Mouse (Mus musculus) kidney, adult 2 months (tissue): ENCODE data around the gene Sct. TPM values are rescaled to one million over a fixed set of nuclear protein-coding genes. Genes with fewer than 3 reads are reported as not detected.
A peak's percentile ranks its signal among the peaks of the same experiment; 100 is the strongest.

Experiments
- DNase-seq: peaks from one replicate; pipeline ENCODE4 v3.0.0; 2021
- H3K27ac ChIP-seq: fragments of 200-500 bp; 2 replicates; pipeline ENCODE4 v1.5.1; 2012; ENCODE audit warnings: low read depth, low read length, control low read depth, inconsistent platforms; ENCODE audit not compliant: insufficient read depth
- H3K27me3 ChIP-seq: fragments of 200-500 bp; replicated peaks from 2 replicates; pipeline ENCODE4 v1.6.1; 2012; ENCODE audit warnings: mild to moderate bottlenecking, moderate library complexity, low read length, inconsistent platforms; ENCODE audit not compliant: control insufficient read depth, insufficient read depth
- H3K36me3 ChIP-seq: fragments of 200-500 bp; 2 replicates; pipeline ENCODE4 v1.6.1; 2012; ENCODE audit warnings: mild to moderate bottlenecking, moderate library complexity, low read length, inconsistent platforms; ENCODE audit not compliant: control insufficient read depth, insufficient read depth
- H3K4me1 ChIP-seq: fragments of 200-500 bp; 2 replicates; pipeline ENCODE4 v1.6.1; 2011; ENCODE audit warnings: low read length; ENCODE audit not compliant: control insufficient read depth, insufficient read depth
- H3K4me3 ChIP-seq: fragments of 200-500 bp; 2 replicates; pipeline ENCODE4 v1.5.1; 2011; ENCODE audit warnings: mild to moderate bottlenecking, low read depth, low read length, control low read depth; ENCODE audit not compliant: insufficient read depth
- CTCF ChIP-seq: fragments of 200-500 bp; conservative IDR thresholded peaks from 2 replicates; pipeline ENCODE4 v1.5.1; 2011; ENCODE audit warnings: low read depth, mild to moderate bottlenecking, control low read depth, low read length, moderate library complexity, mixed read lengths; ENCODE audit not compliant: insufficient read depth, insufficient read length
- POLR2A ChIP-seq: fragments of 200-500 bp; IDR thresholded peaks from one replicate; pipeline ENCODE4 v1.6.1; 2011; ENCODE audit warnings: low read depth, low read length, control low read depth
- WGBS: fragments of 180-500 bp; shearing (Covaris S2); methylation state at CpG from one replicate; pipeline ENCODE4 v1.1.7; 2018; 5-methylcytosine and 5-hydroxymethylcytosine counted together
- polyA plus RNA-seq: library from polyadenylated mRNA; depleted of rRNA; stranded (reverse); fragments of >200 nt; gene quantifications from 2 replicates; pipeline ENCODE4 v1.2.3, GENCODE M21; 2012

Gene Sct
- polyA plus RNA-seq, 1 experiment, result 2.0 TPM

- H3K27ac ChIP-seq, result no peak overlapping the region
- no peaks in the 10 kb centered on the region; the same call in 1 of the 2 replicates for H3K4me1 ChIP-seq
- peak; percentile 55 for DNase-seq
- H3K4me3 ChIP-seq, result no peak overlapping the region
- 41% methylated on average over 1 of the region's 1 CpGs for WGBS
- H3K36me3 ChIP-seq, result peaks cover 4% of the 10 kb centered on the region; the same call in 1 of the 2 replicates
- H3K27me3 ChIP-seq, result no peaks in the 10 kb centered on the region
- TF ChIP-seq CTCF, result no peak
Observed at GRCm38 (mm10) chr7:141317619-141318132, 38.7 kb upstream of the Sct start.

GRCm38 (mm10) chr7:141315974-141316373 lies 37.0 kb upstream of the Sct start:
- TF ChIP-seq CTCF, result peak; percentile 94
- no peak for TF ChIP-seq POLR2A
- Histone ChIP-seq H3K36me3 (peaks cover 5% of the 10 kb centered on the region; the same call in 1 of the 2 replicates), H3K4me3 (no peak overlapping the region), H3K4me1 (no peaks in the 10 kb centered on the region; the same call in 1 of the 2 replicates), H3K27ac (no peak overlapping the region), H3K27me3 (no peaks in the 10 kb centered on the region)
- DNase-seq, result peak; percentile 91
- 57% methylated on average over 5 of the region's 5 CpGs for WGBS

GRCm38 (mm10) chr7:141315076-141315475 lies 36.1 kb upstream of the Sct start:
- no peak for TF ChIP-seq CTCF
- no peak for TF ChIP-seq POLR2A
- WGBS, result 89% methylated on average over 8 of the region's 8 CpGs
- H3K4me1 ChIP-seq, result no peaks in the 10 kb centered on the region; the same call in 1 of the 2 replicates
- H3K36me3 ChIP-seq, result 0 out of 2 replicates have a peak, but pooled peaks cover 1% of the 10 kb centered on the region
- no peak overlapping the region for H3K4me3 ChIP-seq
- no peaks in the 10 kb centered on the region for H3K27me3 ChIP-seq
- H3K27ac ChIP-seq, result no peak overlapping the region
- no peak for DNase-seq

- TF ChIP-seq CTCF (no peak), POLR2A (no peak)
- no peaks in the 10 kb centered on the region; the same call in 1 of the 2 replicates for H3K4me1 ChIP-seq
- H3K27me3 ChIP-seq, result no peaks in the 10 kb centered on the region
- DNase-seq, result no peak
- WGBS, result 85% methylated on average over 2 of the region's 2 CpGs
- H3K36me3 ChIP-seq, result 0 out of 2 replicates have a peak, but pooled peaks cover 1% of the 10 kb centered on the region
- no peak overlapping the region for H3K4me3 ChIP-seq
- H3K27ac ChIP-seq, result no peak overlapping the region
Observed at GRCm38 (mm10) chr7:141314416-141314815, 35.5 kb upstream of the Sct start.

- H3K27ac ChIP-seq, result no peak overlapping the region
- H3K36me3 ChIP-seq, result no peaks in the 10 kb centered on the region
- 55% methylated on average over 4 of the region's 4 CpGs for WGBS
Observed at GRCm38 (mm10) chr7:141304537-141304936, 25.6 kb upstream of the Sct start.

GRCm38 (mm10) chr7:141302702-141303268 lies 23.9 kb upstream of the Sct start:
- TF ChIP-seq CTCF, result no peak
- TF ChIP-seq POLR2A, result no peak
- Histone ChIP-seq H3K27ac (no peak overlapping the region), H3K36me3 (no peaks in the 10 kb centered on the region), H3K27me3 (no peaks in the 10 kb centered on the region), H3K4me1 (peaks cover 3% of the 10 kb centered on the region; the same call in 1 of the 2 replicates), H3K4me3 (no peak overlapping the region)
- WGBS, result 71% methylated on average over 1 of the region's 1 CpGs
- peak; percentile 56 for DNase-seq

More at GRCm38 (mm10) chr7:141304537-141304936, 25.6 kb upstream of the Sct start:
- TF ChIP-seq CTCF (no peak), POLR2A (no peak)
- H3K4me1 ChIP-seq, result peaks cover 3% of the 10 kb centered on the region; the same call in 1 of the 2 replicates
- no peak for DNase-seq
- no peaks in the 10 kb centered on the region for H3K27me3 ChIP-seq
- H3K4me3 ChIP-seq, result no peak overlapping the region

- H3K27me3 ChIP-seq, result no peaks in the 10 kb centered on the region
- DNase-seq, result peak; percentile 73
- H3K4me3 ChIP-seq, result no peak overlapping the region
- no peak overlapping the region for H3K27ac ChIP-seq
- H3K36me3 ChIP-seq, result no peaks in the 10 kb centered on the region
- 73% methylated on average over 9 of the region's 9 CpGs for WGBS
- peaks cover 3% of the 10 kb centered on the region; the same call in 1 of the 2 replicates for H3K4me1 ChIP-seq
- TF ChIP-seq POLR2A, result no peak
- TF ChIP-seq CTCF, result no peak
Observed at GRCm38 (mm10) chr7:141301386-141301785, 22.5 kb upstream of the Sct start.
